Mouse (Mus musculus) G1E (cell line): ENCODE measurements around the gene Ehmt2. TPM values are rescaled to one million over a fixed set of nuclear protein-coding genes. Genes with fewer than 3 reads are reported as not detected.
A peak's percentile ranks its signal among the peaks of the same experiment; 100 is the strongest.
"Not testable (repeated sequence)": the region's sequence is repeated elsewhere in the genome, so short reads cannot be mapped to it uniquely, and the experiment has no call there.

Experiments used
- ATAC-seq: 2 replicates; pipeline ENCODE4 v1.8.0; 2016; ENCODE audit warnings: mild to moderate bottlenecking; ENCODE audit not compliant: insufficient number of reproducible peaks, poor library complexity, low FRiP score, severe bottlenecking; ENCODE audit errors: extremely low read depth
- DNase-seq: peaks from one replicate; pipeline ENCODE4 v3.0.0; 2012; ENCODE audit warnings: low spot score
- H3K27me3 ChIP-seq: 2 replicates; pipeline ENCODE4 v1.6.1; 2012; ENCODE audit warnings: mild to moderate bottlenecking, low read length, inconsistent platforms; ENCODE audit not compliant: insufficient read depth
- H3K36me3 ChIP-seq: replicated peaks from 2 replicates; pipeline ENCODE3; 2012; ENCODE audit warnings: mild to moderate bottlenecking, inconsistent platforms
- H3K4me1 ChIP-seq: 2 replicates; pipeline ENCODE4 v1.6.1; 2012; ENCODE audit warnings: low read depth, low read length, inconsistent platforms, mixed read lengths; ENCODE audit not compliant: insufficient read depth
- H3K4me3 ChIP-seq: 2 replicates; pipeline ENCODE4 v1.5.1; 2012; ENCODE audit warnings: low read depth, mild to moderate bottlenecking, inconsistent platforms, low read length, moderate library complexity, mixed read lengths
- H3K9me3 ChIP-seq: replicated peaks from 2 replicates; pipeline ENCODE4 v1.6.1; 2012; ENCODE audit warnings: inconsistent platforms
- CTCF ChIP-seq: IDR thresholded peaks from 2 replicates; pipeline ENCODE4 v1.5.1; 2012; ENCODE audit warnings: low read depth, low read length, inconsistent platforms, mixed read lengths
- GATA1 ChIP-seq: IDR thresholded peaks from 2 replicates; pipeline ENCODE4 v1.6.1; 2012; ENCODE audit warnings: borderline replicate concordance, low read length, inconsistent platforms, mixed read lengths
- GATA2 ChIP-seq: IDR thresholded peaks from 2 replicates; pipeline ENCODE4 v1.6.1; 2012; ENCODE audit warnings: low read depth, low read length, inconsistent platforms, borderline replicate concordance
- POLR2AphosphoS5 ChIP-seq: IDR thresholded peaks from 2 replicates; pipeline ENCODE4 v1.6.1; 2012; ENCODE audit warnings: low read depth, low read length, inconsistent platforms; ENCODE audit not compliant: insufficient replicate concordance
- TAL1 ChIP-seq: conservative IDR thresholded peaks from 2 replicates; pipeline ENCODE4 v1.6.1; 2012; ENCODE audit warnings: low read depth, low read length, inconsistent platforms, mixed read lengths
- polyA plus RNA-seq: library from polyadenylated mRNA; stranded (reverse); fragments of >175 nt; gene quantifications from 2 replicates; pipeline ENCODE4 v1.2.3, GENCODE M21; 2012
- total RNA-seq, 2 experiments: library from RNA; stranded (forward) in 1 of 2; stranded (reverse) in 1 of 2; fragments of 200-1000 nt in 1 of 2; fragments of >200 nt in 1 of 2; fragmentation: Nextera tagmentation in 1 of 2; gene quantifications; 2 replicates each; pipeline ENCODE4 v1.2.3; 2014 to 2017

Gene Ehmt2
- total and polyA plus RNA-seq, 3 experiments, result 94.4 to 346 (median 123) TPM

DNA sequence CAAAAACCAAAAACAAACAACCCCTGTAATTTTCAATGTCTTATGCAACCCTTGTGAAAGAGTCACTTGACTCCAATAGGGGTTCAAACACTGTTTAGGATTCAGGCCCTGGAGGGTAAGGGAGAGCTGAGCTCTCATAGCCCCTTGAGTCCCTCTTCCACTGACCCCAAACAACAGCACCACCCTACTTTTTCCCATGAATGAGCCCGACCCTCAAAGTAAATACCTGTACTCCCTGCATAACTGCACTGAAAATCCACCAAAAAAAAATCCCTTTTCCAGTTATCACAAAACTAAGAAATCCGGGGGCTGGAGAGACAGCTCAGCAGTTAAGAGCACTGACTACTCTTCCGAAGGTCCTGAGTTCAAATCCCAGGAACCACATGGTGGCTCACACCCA is 57.6 kb downstream of the Ehmt2 start:
- H3K4me1 ChIP-seq, result peaks cover 18% of the 10 kb centered on the region
- TF ChIP-seq GATA1 (no peak), CTCF (no peak), GATA2 (no peak), POLR2AphosphoS5 (no peak), TAL1 (no peak)
- H3K9me3 ChIP-seq, result peaks cover 14% of the 10 kb centered on the region
- H3K27me3 ChIP-seq, result no peaks in the 10 kb centered on the region
- no peak for ATAC-seq
- peaks cover 11% of the 10 kb centered on the region for H3K36me3 ChIP-seq
- no peak overlapping the region for H3K4me3 ChIP-seq
- DNase-seq, result no peak

DNA sequence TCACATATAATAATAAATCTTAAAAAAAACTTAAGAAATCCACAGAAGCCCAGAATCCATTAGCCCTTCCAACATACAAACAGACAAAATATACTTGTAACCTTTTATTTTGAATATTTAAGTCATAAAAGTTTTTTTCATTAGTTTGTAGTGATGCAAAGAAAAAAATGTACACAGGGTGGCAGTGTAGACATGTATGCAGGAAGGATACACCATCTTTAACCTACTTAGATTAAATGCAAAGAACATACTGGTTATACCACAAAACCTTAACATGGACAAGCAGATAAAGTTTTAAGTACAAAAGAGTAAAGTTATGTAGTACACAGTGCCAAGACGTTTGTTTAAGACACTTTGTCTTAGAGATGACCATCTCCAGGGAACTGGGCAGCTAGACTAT is 58.1 kb downstream of the Ehmt2 start:
- Histone ChIP-seq H3K36me3 (peaks cover 7% of the 10 kb centered on the region), H3K27me3 (no peaks in the 10 kb centered on the region), H3K4me3 (no peak overlapping the region), H3K9me3 (peaks cover 14% of the 10 kb centered on the region), H3K4me1 (peaks cover 17% of the 10 kb centered on the region)
- ATAC-seq, result no peak
- no peak for DNase-seq
- no peak for TF ChIP-seq GATA1
- no peak for TF ChIP-seq POLR2AphosphoS5

DNA sequence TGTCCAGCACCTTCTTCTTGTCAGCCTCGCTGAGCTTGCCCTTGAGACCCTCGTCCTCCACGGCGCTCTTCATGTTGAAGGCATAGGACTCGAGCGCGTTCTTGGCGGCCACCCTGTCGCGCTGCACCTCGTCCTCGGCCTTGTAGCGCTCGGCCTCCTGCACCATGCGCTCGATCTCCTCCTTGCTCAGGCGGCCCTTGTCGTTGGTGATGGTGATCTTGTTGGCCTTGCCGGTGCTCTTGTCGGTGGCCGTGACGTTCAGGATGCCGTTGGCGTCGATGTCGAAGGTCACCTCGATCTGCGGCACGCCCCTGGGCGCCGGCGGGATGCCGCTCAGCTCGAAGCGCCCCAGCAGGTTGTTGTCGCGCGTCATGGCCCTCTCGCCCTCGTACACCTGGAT is 59.0 kb downstream of the Ehmt2 start:
- H3K27me3 ChIP-seq, ATAC-seq, H3K36me3 ChIP-seq, H3K4me3 ChIP-seq, DNase-seq: not testable (repeated sequence)
- peaks cover 14% of the 10 kb centered on the region for H3K9me3 ChIP-seq
- peaks cover 21% of the 10 kb centered on the region for H3K4me1 ChIP-seq

DNA sequence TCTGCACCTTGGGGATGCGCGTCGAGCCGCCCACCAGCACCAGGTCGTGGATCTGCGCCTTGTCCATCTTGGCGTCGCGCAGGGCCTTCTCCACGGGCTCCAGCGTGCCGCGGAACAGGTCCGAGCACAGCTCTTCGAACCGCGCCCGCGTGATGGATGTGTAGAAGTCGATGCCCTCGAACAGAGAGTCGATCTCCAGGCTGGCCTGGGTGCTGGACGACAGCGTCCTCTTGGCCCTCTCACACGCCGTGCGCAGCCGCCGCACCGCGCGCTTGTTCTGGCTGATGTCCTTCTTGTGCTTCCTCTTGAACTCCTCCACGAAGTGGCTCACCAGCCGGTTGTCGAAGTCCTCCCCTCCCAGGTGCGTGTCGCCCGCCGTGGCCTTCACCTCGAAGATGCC is 59.7 kb downstream of the Ehmt2 start:
- not testable (repeated sequence) for H3K27me3 ChIP-seq, DNase-seq, H3K36me3 ChIP-seq, H3K4me3 ChIP-seq, ATAC-seq
- H3K4me1 ChIP-seq, result peaks cover 21% of the 10 kb centered on the region
- H3K9me3 ChIP-seq, result peaks cover 14% of the 10 kb centered on the region

DNA sequence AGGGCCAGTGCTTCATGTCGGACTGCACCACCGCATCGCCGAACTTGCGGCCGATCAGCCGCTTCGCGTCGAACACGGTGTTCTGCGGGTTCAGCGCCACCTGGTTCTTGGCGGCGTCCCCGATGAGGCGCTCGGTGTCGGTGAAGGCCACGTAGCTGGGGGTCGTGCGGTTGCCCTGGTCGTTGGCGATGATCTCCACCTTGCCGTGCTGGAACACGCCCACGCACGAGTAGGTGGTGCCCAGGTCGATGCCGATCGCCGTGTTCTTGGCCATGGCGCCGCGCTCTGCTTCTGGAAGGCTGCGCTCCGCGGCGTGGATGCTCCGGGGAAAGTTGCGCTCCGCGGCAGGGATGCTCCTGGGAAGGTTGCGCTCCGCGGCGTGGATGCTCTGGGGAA is 60.5 kb downstream of the Ehmt2 start:
- H3K27me3 ChIP-seq, ATAC-seq, DNase-seq, H3K36me3 ChIP-seq: not testable (repeated sequence)
- peaks cover 14% of the 10 kb centered on the region for H3K9me3 ChIP-seq
- peak overlapping the region; percentile 71; the same call in 1 of the 2 replicates for H3K4me3 ChIP-seq
- peaks cover 15% of the 10 kb centered on the region for H3K4me1 ChIP-seq

DNA sequence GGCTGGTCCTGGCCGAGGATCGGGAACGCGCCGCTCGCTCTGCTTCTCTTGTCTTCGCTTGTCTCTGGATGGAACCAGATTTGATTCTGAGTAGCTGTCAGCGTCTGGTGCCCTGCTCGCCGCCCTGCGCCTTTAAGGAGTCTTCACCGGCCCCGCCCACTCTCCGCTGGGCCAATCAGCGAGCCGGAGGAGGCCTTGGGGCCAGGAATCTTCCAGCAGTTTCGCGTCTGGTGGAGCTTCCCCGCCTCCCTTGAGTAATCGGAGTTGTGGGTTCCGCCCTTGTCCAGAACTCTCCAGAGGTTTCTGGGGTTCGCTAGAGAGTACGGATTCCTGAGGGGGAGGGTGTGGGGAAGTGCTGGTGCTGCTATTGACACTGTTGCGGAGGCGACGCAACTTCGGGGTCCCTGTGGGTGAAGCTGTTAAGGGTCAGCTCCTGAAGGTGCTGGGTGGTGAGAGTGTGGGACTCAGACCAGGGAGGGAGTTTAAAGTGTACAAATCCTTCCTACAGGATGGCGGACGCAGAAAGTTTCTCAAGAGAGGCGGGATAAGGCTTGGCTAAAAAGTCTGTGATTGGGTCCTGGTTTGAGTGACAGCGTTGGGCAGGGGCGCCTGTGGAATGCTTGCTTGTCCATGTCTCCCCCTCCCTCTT is 61.0 kb downstream of the Ehmt2 start, which contains the start of gene Hspa1b:
Gene Hspa1b, minus strand, starts transcription at position 109 of the 649 bp plus-strand sequence.
- DNase-seq, result peak; percentile 55
- Histone ChIP-seq H3K4me3 (peak within 1 kb of the TSS; percentile 71), H3K9me3 (peaks cover 14% of the 10 kb centered on the region), H3K4me1 (peaks cover 15% of the 10 kb centered on the region)
- H3K36me3 ChIP-seq, H3K27me3 ChIP-seq: not testable (repeated sequence)
- ATAC-seq, result peak; percentile 52

DNA sequence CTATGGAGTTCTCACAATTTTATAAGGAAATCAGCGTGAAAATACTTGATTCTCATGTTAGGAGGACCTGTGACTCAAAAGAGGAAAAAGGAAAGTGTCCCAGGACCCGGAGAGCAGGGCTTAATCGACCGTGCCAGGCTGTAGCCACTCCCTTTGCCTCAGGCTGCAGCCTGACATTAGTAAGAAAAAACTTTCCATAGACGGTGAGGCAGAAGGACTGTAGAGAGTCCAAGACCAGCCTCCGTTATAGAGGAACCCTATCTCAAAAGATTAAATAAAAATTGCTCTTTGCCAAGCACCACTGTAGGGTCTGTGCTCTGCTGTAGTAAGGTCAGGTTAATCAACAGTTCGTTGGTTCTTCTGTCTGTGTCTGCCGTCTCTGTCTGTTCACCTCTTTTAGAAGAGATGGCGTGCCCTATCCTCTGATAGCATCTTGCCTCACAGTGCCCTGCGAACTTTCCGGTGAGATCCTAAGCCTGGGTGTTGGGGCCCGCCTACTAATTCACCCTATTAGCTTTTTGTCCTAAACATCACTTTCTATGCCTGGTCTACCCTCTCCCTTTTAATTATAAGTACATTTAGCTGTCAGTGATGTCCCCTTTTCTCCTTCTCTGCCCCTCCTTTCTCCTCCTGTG is 61.7 kb downstream of the Ehmt2 start:
- no peak for TF ChIP-seq POLR2AphosphoS5
- no peak for TF ChIP-seq GATA2
- TF ChIP-seq TAL1, result no peak
- no peak for TF ChIP-seq CTCF
- TF ChIP-seq GATA1, result no peak
- H3K4me3 ChIP-seq, result peak overlapping the region; percentile 71
- peaks cover 22% of the 10 kb centered on the region for H3K4me1 ChIP-seq
- no peak for DNase-seq
- peaks cover 14% of the 10 kb centered on the region for H3K27me3 ChIP-seq
- no peak for ATAC-seq
- no peaks in the 10 kb centered on the region for H3K36me3 ChIP-seq
- peaks cover 14% of the 10 kb centered on the region for H3K9me3 ChIP-seq
